Mouse (Mus musculus) heart, embryonic 12.5 days (tissue): ENCODE measurements around the gene Usp39. TPM values are rescaled to one million over a fixed set of nuclear protein-coding genes. Genes with fewer than 3 reads are reported as not detected.

Experiments
- ATAC-seq: fragments of 200-750 bp; cut with Nextera tagmentation; 2 replicates; pipeline ENCODE4 v1.8.0; 2017; ENCODE audit warnings: moderate TSS enrichment, moderate library complexity; ENCODE audit not compliant: insufficient number of reproducible peaks, low FRiP score
- H3K27ac ChIP-seq: fragments of 300-500 bp; sonication (generic); 2 replicates; pipeline ENCODE4 v1.5.1; 2016; ENCODE audit warnings: mild to moderate bottlenecking, moderate library complexity; ENCODE audit not compliant: poor library complexity, severe bottlenecking
- H3K27me3 ChIP-seq: fragments of 300-500 bp; sonication (generic); replicated peaks from 2 replicates; pipeline ENCODE4 v1.6.1; 2016; ENCODE audit warnings: mild to moderate bottlenecking, moderate library complexity
- H3K36me3 ChIP-seq: fragments of 300-500 bp; sonication (generic); 2 replicates; pipeline ENCODE4 v1.6.1; 2016; ENCODE audit warnings: mild to moderate bottlenecking, moderate library complexity
- H3K4me1 ChIP-seq: fragments of 300-500 bp; sonication (generic); replicated peaks from 2 replicates; pipeline ENCODE4 v1.6.1; 2016; ENCODE audit warnings: mild to moderate bottlenecking
- H3K4me2 ChIP-seq: fragments of 300-500 bp; sonication (generic); 2 replicates; pipeline ENCODE4 v1.6.1; 2016; ENCODE audit warnings: mild to moderate bottlenecking, moderate library complexity
- H3K4me3 ChIP-seq: fragments of 300-500 bp; sonication (generic); 2 replicates; pipeline ENCODE4 v1.5.1; 2016; ENCODE audit warnings: mild to moderate bottlenecking
- H3K9ac ChIP-seq: fragments of 300-500 bp; sonication (generic); 2 replicates; pipeline ENCODE4 v1.6.1; 2016; ENCODE audit warnings: mild to moderate bottlenecking, moderate library complexity
- H3K9me3 ChIP-seq: fragments of 300-500 bp; sonication (generic); replicated peaks from 2 replicates; pipeline ENCODE4 v1.6.1; 2016; ENCODE audit warnings: mild to moderate bottlenecking, moderate library complexity
- WGBS: fragments of 180-500 bp; shearing (Covaris S2); methylation state at CpG from one replicate; pipeline ENCODE4 v1.1.7; 2016; 5-methylcytosine and 5-hydroxymethylcytosine counted together
- polyA plus RNA-seq: library from polyadenylated mRNA; unstranded; fragments of >200 nt; fragmentation: Nextera tagmentation; extraction: Ambion mirVana; gene quantifications from 2 replicates; pipeline ENCODE4 v1.2.1, GENCODE M21; 2016

The Usp39 gene
- polyA plus RNA-seq, 1 experiment from 2014 or later, result 36.0 TPM

DNA sequence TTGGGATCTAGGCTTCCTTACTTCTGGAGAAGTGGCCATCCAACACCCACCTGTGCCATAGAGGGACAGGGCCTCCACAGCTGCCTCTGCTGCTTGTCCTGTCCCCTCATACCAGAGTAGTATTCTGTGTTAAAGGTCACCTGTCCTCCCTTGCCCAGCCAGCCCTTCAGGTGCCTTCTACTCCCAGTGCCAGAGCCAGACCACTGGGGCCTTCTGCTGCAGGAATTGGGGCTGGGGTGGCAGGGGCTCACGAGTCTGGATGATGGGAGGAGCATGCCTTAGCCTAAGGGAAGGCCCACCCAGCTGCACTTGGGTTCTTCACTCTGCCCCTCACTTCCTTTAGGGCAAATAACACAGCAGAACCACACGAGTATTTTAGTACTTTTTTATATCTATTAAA is 14.4 kb upstream of the Usp39 start:
- H3K4me2 ChIP-seq, result no peak overlapping the region
- peaks cover 46% of the 10 kb centered on the region for H3K4me1 ChIP-seq
- no peak overlapping the region for H3K9ac ChIP-seq
- no peak overlapping the region for H3K4me3 ChIP-seq
- no peaks in the 10 kb centered on the region for H3K9me3 ChIP-seq
- no peak for ATAC-seq
- H3K27me3 ChIP-seq, result no peaks in the 10 kb centered on the region
- no peak overlapping the region for H3K27ac ChIP-seq
- H3K36me3 ChIP-seq, result peaks cover 32% of the 10 kb centered on the region
- 74% methylated on average over 2 of the region's 2 CpGs for WGBS

DNA sequence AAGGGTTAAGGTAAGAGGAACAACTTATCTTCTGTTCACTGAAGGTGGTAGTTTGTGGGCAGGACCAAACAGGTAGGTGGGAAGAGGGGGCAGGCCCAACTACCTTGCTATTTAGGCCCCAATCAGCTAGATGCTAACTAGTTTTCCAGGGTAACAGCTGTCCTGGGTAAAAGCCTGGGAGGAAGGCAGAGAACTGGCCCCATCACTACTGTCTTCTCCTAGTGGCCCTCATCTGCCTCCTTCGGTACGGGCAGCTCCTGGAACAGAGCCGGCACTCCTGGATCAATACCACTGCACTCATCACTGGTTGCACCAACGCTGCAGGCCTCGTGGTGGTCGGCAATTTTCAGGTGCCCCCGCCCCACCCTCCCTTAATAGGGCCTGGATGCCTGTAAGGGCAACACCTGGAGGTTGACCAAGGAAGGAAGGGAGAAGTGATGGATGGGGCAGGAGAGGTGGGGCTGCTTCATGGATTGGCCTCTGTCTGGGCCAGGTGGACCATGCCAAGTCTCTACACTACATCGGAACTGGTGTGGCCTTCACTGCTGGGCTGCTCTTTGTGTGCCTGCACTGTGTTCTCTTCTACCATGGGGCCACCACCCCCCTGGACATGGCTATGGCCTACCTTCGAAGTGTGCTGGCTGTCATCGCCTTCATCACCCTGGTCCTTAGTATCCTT is 13.2 kb upstream of the Usp39 start:
- Histone ChIP-seq H3K4me3 (no peak overlapping the region), H3K4me2 (no peak overlapping the region), H3K27ac (no peak overlapping the region), H3K9me3 (no peaks in the 10 kb centered on the region), H3K9ac (peak overlapping the region; percentile 29; the same call in 1 of the 2 replicates), H3K4me1 (peaks cover 54% of the 10 kb centered on the region), H3K27me3 (no peaks in the 10 kb centered on the region), H3K36me3 (peaks cover 32% of the 10 kb centered on the region)
- no peak for ATAC-seq
- WGBS, result 84% methylated on average over 10 of the region's 10 CpGs

DNA sequence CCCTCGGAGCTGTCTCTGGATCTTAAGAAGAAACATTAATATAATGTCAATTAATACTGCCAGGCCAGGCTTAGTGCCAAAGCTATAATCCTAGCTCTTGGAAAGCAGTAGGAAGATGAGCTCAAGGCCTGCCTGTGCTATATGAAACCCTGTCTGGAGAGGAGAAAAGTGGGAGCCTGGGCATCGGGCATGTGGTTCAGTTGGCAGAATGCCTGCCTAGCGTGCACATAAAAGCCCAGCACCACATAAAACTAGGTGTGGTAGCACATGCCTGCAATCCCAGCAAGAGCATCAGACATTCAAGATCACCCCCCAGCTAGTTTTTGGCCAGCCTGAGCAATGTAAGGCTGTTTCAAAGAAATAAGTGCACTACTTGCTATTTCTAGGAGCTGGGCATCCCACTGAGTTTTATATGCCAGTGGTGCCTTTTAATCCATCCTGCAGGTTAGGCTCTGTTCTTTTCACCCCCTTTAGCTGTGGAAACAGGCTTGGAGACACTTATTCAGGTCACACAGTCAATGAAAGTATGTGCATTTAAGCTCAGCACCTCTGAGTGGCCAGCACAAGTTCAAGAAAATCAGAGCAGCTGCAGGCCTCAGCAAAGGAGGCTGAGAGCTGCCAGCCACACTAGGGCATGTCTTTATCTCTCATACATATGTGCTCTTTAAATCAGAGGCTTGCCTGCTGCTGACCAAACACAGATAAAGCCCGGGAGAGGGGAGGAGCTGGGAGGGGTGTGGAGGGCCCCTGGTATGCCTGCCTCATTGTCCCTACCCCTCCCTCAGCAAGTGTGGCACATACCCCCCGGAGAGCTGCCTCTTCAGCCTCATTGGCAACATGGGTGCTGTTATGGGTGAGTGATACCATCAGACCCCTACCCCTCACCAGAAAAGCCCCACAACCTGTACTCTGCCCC is 12.4 kb upstream of the Usp39 start:
- peaks cover 32% of the 10 kb centered on the region for H3K36me3 ChIP-seq
- H3K27me3 ChIP-seq, result no peaks in the 10 kb centered on the region
- no peak for ATAC-seq
- WGBS, result 55% methylated on average over 5 of the region's 5 CpGs
- no peaks in the 10 kb centered on the region for H3K9me3 ChIP-seq
- peaks cover 62% of the 10 kb centered on the region for H3K4me1 ChIP-seq
- no peak overlapping the region for H3K27ac ChIP-seq
- no peak overlapping the region for H3K4me2 ChIP-seq
- peak overlapping the region; percentile 29; the same call in 1 of the 2 replicates for H3K9ac ChIP-seq
- no peak overlapping the region for H3K4me3 ChIP-seq

DNA sequence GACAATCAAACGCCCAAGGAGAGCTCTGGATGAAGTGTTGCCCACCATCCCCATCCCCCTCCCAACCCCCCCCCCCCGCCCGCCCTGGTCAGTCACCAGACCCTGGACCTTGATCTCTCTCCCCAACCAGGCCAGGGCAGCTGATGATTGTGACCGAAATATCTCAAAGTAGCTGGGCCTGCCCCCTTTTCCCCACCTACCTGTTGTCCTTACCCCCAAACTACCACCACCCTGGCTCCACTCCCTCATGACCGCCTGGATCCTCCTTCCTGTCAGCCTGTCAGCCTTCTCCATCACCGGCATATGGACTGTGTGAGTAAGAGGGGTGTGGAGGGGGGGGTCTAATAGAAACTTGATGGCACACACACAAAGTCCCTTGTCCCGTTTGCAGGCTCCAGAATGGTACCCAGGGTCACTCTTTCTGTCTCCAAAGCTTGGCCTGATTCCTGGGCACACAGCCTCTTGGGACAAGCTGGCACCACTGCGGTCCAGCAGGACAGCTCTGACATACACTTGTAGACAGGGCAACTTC is 11.1 kb upstream of the Usp39 start:
- peaks cover 63% of the 10 kb centered on the region for H3K4me1 ChIP-seq
- H3K4me2 ChIP-seq, result peak overlapping the region; percentile 79
- peak overlapping the region; percentile 79 for H3K9ac ChIP-seq
- no peak overlapping the region for H3K27ac ChIP-seq
- ATAC-seq, result no peak
- no peaks in the 10 kb centered on the region for H3K9me3 ChIP-seq
- peak overlapping the region; percentile 65 for H3K4me3 ChIP-seq
- H3K27me3 ChIP-seq, result no peaks in the 10 kb centered on the region
- WGBS, result 36% methylated on average over 6 of the region's 8 CpGs
- peaks cover 33% of the 10 kb centered on the region for H3K36me3 ChIP-seq

DNA sequence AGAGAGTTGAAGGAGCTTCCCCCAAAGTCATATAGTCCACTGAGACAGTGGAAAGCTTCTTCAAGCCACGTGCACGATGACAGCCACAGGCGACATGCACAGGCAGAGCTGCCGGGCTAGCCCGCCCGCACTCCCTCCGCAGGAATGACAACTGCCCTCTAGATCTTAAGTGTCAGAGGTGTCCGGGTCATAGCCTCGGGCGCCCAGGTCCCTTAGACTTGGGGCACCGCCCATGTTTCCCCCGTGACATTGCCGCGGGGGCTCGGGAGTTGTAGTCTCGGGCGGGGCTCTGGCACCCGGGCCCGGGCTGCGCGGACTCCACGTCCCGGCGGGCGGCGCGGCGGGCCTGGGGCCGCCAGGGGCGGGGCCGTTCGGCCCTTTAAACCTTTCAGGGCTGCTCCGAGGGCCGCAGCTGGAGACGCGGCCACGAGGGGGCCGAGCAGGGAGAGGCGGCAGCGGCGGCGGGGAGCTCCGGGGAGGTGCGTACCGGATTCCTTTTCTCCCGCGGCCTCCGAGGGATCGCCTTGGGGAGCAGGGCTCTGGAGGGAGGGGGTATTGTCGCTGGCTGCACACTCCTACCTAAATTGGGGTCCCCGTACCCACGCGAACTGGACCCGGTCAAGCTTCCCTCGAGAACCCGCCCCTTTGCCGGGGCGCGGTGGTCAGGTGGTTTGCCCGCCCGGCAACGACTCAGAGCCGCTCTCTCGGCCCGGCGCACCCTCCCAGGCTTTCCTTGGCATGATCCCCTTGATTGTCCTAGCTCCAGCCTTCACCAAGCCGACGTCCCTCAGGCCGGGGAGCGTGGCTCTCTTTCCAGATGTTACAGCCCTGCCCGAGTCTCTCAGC is 10.3 kb upstream of the Usp39 start, which contains the start of gene Tmem150a:
Gene Tmem150a (plus strand): TSS at position 382 of the 846 bp plus-strand sequence.
- Histone ChIP-seq H3K36me3 (peaks cover 36% of the 10 kb centered on the region), H3K4me1 (peaks cover 61% of the 10 kb centered on the region), H3K27ac (peak within 1 kb of the TSS; percentile 8; the same call in 1 of the 2 replicates), H3K27me3 (no peaks in the 10 kb centered on the region), H3K4me3 (peak within 1 kb of the TSS; percentile 65), H3K9ac (peak within 1 kb of the TSS; percentile 79), H3K9me3 (no peaks in the 10 kb centered on the region), H3K4me2 (peak within 1 kb of the TSS; percentile 79)
- peak; percentile 89 for ATAC-seq
- WGBS, result under 1% methylated on average over 69 of the region's 71 CpGs

DNA sequence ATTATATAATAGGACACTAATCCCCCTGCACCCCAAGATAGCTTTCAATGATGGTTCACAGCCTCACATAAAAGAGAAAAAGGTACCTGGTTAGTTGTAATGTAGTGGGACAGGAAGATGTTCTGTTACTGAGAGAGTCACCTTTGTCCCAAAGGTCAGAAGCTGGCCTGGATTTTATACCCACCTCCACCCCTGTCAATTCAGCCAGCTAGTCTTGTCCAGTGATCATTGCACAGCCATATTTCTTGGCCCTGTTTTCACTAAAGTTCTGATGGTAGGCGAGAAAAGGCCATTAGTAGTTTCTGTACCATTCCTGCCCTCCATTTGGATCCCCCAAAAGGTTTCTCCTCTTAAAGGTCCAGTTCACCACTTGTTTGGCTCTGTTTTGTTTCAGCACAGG is 9.0 kb upstream of the Usp39 start:
- Histone ChIP-seq H3K4me1 (peaks cover 60% of the 10 kb centered on the region), H3K4me2 (no peak overlapping the region), H3K27ac (no peak overlapping the region), H3K4me3 (no peak overlapping the region), H3K27me3 (no peaks in the 10 kb centered on the region), H3K36me3 (peaks cover 36% of the 10 kb centered on the region), H3K9ac (no peak overlapping the region), H3K9me3 (no peaks in the 10 kb centered on the region)
- 76% methylated on average over 1 of the region's 1 CpGs for WGBS
- ATAC-seq, result no peak

DNA sequence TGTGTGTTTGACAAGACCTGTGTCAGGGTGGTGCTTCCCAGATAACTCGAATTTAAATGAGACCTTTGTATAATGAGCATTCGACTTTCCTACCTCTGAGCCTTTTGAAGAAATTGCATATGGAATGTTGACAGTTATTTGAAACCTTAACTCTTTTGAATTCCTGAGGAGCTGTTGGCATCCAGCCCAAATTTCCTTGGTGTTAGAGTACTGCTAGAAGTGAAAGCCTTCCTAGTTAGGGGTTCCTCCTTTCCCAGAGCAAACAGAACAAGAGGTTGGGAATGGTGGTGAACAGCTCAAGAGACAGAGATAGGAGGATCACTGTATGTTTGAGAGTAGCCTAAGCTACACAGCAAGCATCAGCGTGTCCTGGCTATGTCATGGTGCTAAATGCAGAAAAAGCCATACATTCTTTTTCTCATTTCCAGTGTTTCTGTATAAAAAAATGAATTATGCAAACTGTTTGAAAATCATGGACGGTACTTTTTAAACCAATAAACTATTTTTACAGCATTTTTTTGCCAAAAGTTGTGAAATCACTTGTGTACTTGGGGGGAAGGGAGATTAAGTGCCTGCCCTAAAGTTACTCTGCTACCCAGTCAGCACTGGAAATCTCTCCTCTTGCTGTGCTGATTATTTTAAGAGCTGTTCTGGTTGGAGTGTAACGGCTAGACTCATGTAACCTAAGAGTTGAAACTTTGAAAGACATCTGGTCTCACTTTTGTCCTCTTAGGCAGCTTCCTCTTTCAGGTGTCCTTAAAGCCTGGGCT is 7.8 kb upstream of the Usp39 start:
- H3K27ac ChIP-seq, result 0 out of 2 replicates have a peak overlapping the region, but pooled peaks have one; percentile 35
- no peak overlapping the region for H3K9ac ChIP-seq
- no peaks in the 10 kb centered on the region for H3K9me3 ChIP-seq
- no peaks in the 10 kb centered on the region for H3K27me3 ChIP-seq
- H3K4me3 ChIP-seq, result no peak overlapping the region
- peaks cover 30% of the 10 kb centered on the region for H3K36me3 ChIP-seq
- WGBS, result 61% methylated on average over 5 of the region's 5 CpGs
- no peak overlapping the region for H3K4me2 ChIP-seq
- no peak for ATAC-seq
- peaks cover 67% of the 10 kb centered on the region for H3K4me1 ChIP-seq

DNA sequence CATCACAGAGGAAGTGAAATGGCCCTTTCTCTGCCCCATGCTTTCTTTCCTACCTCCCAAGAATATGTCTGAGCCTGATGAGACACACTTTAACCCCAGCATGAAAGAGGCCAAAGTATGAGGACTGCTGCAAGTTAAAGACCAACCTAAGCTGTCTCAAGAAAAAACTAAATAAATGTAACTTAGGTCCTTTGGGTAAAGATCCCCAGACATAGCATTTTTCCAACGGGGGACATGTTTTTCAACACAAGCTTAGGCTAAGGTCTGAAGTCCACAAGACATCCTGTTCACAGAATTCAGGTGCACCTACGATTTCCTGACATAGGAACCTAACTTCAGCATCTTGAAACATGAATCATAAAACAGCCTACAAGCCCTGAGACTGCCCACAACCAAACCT is 5.2 kb upstream of the Usp39 start:
- 89% methylated on average over 2 of the region's 2 CpGs for whole genome bisulfite sequencing

DNA sequence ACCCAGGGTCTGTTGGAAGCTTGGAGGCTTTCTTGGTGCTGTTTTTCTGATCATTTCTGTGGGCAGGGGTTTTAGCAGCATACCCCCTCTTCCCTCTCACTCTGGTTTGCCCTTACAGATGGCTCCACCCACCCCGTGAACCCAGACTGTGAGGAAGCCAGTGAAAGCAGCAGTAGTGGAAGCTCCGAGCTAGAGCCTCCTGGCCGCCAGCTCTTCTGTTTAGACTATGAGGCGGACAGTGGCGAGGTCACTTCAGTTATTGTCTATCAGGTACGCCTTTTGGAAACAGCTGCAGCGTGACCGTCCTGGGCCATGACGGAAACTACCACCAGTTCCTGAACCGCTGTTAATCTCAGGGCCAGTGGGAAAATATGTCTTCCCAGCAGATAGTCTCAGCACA is 3.4 kb upstream of the Usp39 start:
- peak overlapping the region; percentile 88 for H3K4me3 ChIP-seq
- H3K4me1 ChIP-seq, result peaks cover 44% of the 10 kb centered on the region
- H3K9ac ChIP-seq, result peak overlapping the region; percentile 90; the same call in 1 of the 2 replicates
- H3K36me3 ChIP-seq, result peaks cover 27% of the 10 kb centered on the region
- no peak overlapping the region for H3K27ac ChIP-seq
- H3K9me3 ChIP-seq, result no peaks in the 10 kb centered on the region
- no peaks in the 10 kb centered on the region for H3K27me3 ChIP-seq
- peak overlapping the region; percentile 76 for H3K4me2 ChIP-seq
- 81% methylated on average over 10 of the region's 10 CpGs for WGBS
- ATAC-seq, result no peak

More for the DNA sequence above, 5.2 kb upstream of the Usp39 start:
- no peaks in the 10 kb centered on the region for H3K27me3 ChIP-seq
- H3K4me2 ChIP-seq, result no peak overlapping the region
- no peaks in the 10 kb centered on the region for H3K9me3 ChIP-seq
- H3K9ac ChIP-seq, result no peak overlapping the region
- H3K27ac ChIP-seq, result no peak overlapping the region
- H3K4me3 ChIP-seq, result no peak overlapping the region
- H3K36me3 ChIP-seq, result peaks cover 27% of the 10 kb centered on the region
- ATAC-seq, result no peak
- peaks cover 49% of the 10 kb centered on the region for H3K4me1 ChIP-seq
